ENCODE assay signal across 30 mouse cellular contexts in the genomic region with DNA sequence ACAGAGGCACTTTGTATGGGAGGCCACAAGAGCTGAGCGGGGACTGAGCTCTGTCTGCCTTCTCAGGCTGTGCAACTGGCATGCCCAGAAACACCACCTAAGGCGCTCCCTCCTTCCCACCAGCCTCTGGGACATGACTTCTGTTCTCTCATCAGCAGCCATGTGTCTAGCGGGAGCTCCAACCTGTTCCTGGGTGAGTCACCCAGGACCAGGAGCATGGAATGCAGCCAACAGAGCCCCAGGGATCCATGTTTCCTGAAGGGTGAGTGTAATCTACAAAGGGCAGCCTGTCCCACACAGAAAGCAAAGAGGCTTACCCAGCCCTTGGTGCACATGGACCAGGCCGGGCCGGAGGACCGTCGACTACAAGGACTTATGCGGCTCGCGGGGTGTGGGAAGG. TPM values are rescaled to one million over a fixed set of nuclear protein-coding genes. Genes with fewer than 3 reads are reported as not detected.
A peak's percentile ranks its signal among the peaks of the same experiment; 100 is the strongest.
DNase-seq lines count a peak whose midpoint lies in the region; ATAC-seq and TF ChIP-seq lines count a peak whose summit lies in the region.
"Had no signal": no experiment of that assay in that cellular context is flagged by ENCODE, and none has a peak within 500 bp of the region (broad histone marks: within the 10 kb centered on the region; RNA-seq: fewer than 3 reads in every experiment).

No protein-coding gene starts in this region.

- CTCF ChIA-PET in Patski (lab: Charles Lee), result no interaction called here

- no peak for TF ChIP-seq CTCF in Patski (IDR thresholded peaks at IDR 0.05)

- peak; percentile 35 to 40 for DNase-seq in cerebellum, postnatal 36 days
- peak; percentile 25 for DNase-seq in urinary bladder, postnatal 14 days (ENCODE audit: low spot score)
- DNase-seq in urinary bladder, postnatal 25 days (ENCODE audit: low spot score), result no peak
- peak; percentile 44 for DNase-seq in Patski (ENCODE audit: low read depth, low spot score)
- DNase-seq in kidney, adult 8-10 months, result no peak
- DNase-seq: cerebellum, adult 11 months; gastrocnemius, postnatal 25 days; heart, adult 2 months; kidney, adult 11 months; layer of hippocampus, postnatal 36 days; lung, postnatal 4 days; midbrain, embryonic 14.5 days; thymus, adult 18-20 months; thymus, postnatal 4 days had no signal

- POLR2A ChIA-PET in Patski (lab: Charles Lee), result interaction anchor here (0.6 kb wide), 1 partner anchor 30 kb away, joined by 3 read pairs; no protein-coding TSS in a partner anchor

- H3K27me3 ChIP-seq in Patski, result no peaks in the 10 kb centered on the region

- in situ Hi-C loops in Patski (cut with MboI; ENCODE audit: low pct_unique_long_range_greater_than_20kb), result no loop called here

- no peak for ATAC-seq in cerebellum, adult (ENCODE audit: insufficient number of reproducible peaks, low FRiP score, low TSS enrichment)
- ATAC-seq in Patski, result peak; percentile 22
- no peak for ATAC-seq in frontal cortex, adult (ENCODE audit: low TSS enrichment)
- ATAC-seq: activated CD4-positive, CD25-positive, alpha-beta regulatory T cell, adult 4 months; CD4-positive, CD25-positive, alpha-beta regulatory T cell, adult 4 months; forebrain, embryonic 14.5 days had no signal

RNA-seq across cellular contexts. Expression of a gene that starts 5.1 kb away (rescaled TPM):
- polyA plus RNA-seq in Patski (2021), result 13.2 TPM

RNA-seq across cellular contexts. Expression of a gene that starts 28.7 kb away (rescaled TPM):
- polyA plus RNA-seq in Patski (2021), result not detected
- polyA plus RNA-seq: activated CD4-positive, CD25-positive, alpha-beta regulatory T cell, adult 4 months; CD4-positive, CD25-positive, alpha-beta regulatory T cell, adult 4 months; forebrain, embryonic 14.5 days; heart, embryonic 14.5 days; hindbrain, embryonic 13.5 days; liver, embryonic 16.5 days; neural tube, embryonic 11.5 days had no signal

RNA-seq across cellular contexts. Expression of a gene that starts 29.7 kb away (rescaled TPM):
- polyA plus RNA-seq in Patski (2021), result 20.9 TPM

RNA-seq across cellular contexts. Expression of a gene that starts 38.0 kb away (rescaled TPM):
- polyA plus RNA-seq in Patski (2021), result not detected
- polyA plus RNA-seq: activated CD4-positive, CD25-positive, alpha-beta regulatory T cell, adult 4 months; CD4-positive, CD25-positive, alpha-beta regulatory T cell, adult 4 months; embryonic facial prominence, embryonic 14.5 days; forebrain, embryonic 14.5 days; heart, embryonic 14.5 days; hindbrain, embryonic 13.5 days; kidney, postnatal 0 days; large intestine, adult 2 months; limb, embryonic 11.5 days; liver, adult 2 months; liver, embryonic 16.5 days; lung, embryonic 16.5 days; midbrain, embryonic 14.5 days; neural tube, embryonic 11.5 days; spleen, adult 2 months had no signal

RNA-seq across cellular contexts. Expression of a gene that starts 50.5 kb away (rescaled TPM):
- polyA plus RNA-seq in Patski (2021), result 35.1 TPM

Comparison
In these comparisons a context has a peak if more than half of its experiments do, and no peak if none do; other contexts are left out.
1. DNase-seq: peak in cerebellum, postnatal 36 days (2 of 2), urinary bladder, postnatal 14 days (single experiment) and Patski (single experiment); none in urinary bladder, postnatal 25 days (single experiment) and kidney, adult 8-10 months (0 of 2).